Mouse (Mus musculus): ENCODE measurements around the gene Gm28035. TPM values are rescaled to one million over a fixed set of nuclear protein-coding genes. Genes with fewer than 3 reads are reported as not detected.
A peak's percentile ranks its signal among the peaks of the same experiment; 100 is the strongest.

Gene Gm28035
- total RNA-seq, 2 experiments from 2014 or later: 1.3 to 2.7 TPM

GRCm38 (mm10) chr2:30258600-30258999, 18.2 kb downstream of the Gm28035 start:
- intact Hi-C loops (cut with DNase I): loop anchor here (1.0 kb wide), 1 partner anchor 16 kb away; no protein-coding TSS in a partner anchor
- DNase-seq: peak; percentile 78 to 81

DNA sequence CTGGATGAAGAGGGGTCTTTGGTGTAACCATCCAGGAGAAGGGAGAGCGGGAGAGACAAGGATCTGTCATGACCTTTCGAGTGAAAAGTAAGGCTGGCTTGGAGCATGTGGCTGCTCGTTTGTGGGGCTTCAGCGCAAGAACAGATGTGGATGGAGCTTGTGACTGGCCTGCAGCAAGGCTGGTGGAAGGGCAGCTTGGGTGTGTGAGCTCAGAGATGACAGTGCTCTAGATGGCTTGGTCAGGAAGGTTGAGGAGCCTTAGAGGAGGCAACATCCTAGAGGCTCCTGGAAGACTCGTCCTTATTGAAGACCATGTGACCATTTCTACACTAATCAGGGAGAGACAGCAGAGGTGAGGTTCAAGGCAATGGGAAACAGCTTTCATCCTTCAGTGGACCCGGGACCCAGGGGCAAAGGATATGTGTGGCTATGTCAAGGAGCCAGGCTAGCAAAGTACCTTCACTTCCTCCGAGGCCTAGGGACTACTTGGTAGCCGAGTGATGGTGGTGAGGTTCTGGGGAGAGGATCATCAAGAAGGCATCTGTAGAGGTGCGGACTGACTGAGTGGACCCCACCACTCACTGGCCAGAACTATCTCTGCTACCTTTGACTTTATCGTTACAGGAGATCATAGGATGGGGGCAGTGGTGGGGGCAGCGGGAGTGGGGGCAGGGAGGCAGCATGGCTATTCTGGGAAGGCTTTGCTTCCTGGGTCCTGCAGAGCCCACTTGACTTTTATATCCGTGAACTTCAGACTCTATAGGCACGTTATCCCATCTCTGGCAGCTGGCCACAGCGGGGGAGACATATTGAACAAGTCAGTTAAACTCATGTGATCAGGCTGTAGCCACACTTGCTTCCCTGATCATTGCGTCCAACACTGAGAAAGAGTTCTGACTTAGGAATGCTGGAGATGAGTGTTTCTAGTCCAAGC, 19.0 kb downstream of the Gm28035 start:
- intact Hi-C loops (cut with DNase I): no loop called here
- DNase-seq: peak in 1 of 2 experiments; percentile 29

DNA sequence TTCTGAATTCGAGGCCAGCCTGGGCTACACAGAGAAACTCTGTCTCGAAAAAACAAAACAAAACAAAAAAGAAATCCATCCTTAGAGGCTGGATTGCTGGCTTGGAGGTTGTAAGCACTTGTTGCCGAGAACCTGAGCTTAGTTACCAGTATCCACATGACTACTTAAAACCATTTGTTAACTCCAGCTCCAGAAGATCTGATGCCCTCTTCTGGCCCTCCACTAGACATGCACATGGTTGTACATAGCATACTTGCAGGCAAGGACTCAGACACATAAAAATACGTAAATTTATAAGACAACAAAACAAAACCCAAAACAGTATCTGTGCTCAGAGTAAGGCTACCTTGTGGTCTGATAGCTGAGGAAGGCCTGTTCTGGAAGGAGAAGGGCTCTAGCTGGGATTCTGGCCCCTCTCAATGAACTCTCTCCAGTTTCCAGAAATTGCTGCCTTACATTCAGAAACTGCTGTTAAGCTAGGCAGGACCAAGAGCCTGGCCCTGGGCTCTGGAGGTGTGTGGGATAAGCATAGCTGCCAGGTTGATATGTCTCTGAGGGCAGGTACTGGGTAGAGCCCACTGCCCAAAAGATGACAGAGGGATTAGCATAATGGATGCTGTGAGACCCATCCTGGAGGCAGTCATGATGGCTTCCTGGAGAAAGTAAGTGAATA, 20.8 kb downstream of the Gm28035 start:
- intact Hi-C loops (cut with DNase I): no loop called here
- no peak for DNase-seq

- intact Hi-C loops (cut with DNase I): no loop called here
- no peak for DNase-seq
Observed at GRCm38 (mm10) chr2:30261921-30262839, 21.8 kb downstream of the Gm28035 start.

DNA sequence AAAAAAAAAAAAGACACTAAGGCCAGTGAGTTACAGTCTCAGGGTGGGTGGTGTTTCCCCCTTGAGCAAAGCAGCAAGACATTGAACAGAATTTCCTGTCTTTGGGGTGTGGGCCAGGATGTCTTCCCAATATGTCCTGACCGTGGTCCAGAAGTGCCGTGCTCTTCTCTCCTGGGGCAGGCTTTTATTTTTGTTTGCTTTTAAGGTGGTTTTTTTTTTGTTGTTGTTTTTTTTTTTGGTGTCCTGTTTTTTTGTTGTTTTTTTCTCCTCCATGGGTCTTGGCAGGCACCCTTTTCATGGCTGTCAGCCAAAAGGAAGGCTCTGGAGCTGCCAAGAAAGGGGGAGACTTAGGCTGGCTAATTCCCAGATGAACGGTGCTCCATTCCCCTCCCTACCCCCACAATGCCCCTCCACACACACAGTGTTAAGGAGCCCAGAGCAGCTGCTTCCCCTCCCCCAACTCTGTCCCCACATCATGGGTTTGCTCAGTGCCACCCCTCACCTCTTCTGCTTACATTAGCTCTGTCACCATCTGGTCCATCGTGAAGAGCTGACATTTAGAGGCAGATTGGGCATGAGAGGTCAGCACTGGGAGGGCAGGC, 22.6 kb downstream of the Gm28035 start:
- peak; percentile 70 to 75 for DNase-seq
- intact Hi-C loops (cut with DNase I): no loop called here

DNA sequence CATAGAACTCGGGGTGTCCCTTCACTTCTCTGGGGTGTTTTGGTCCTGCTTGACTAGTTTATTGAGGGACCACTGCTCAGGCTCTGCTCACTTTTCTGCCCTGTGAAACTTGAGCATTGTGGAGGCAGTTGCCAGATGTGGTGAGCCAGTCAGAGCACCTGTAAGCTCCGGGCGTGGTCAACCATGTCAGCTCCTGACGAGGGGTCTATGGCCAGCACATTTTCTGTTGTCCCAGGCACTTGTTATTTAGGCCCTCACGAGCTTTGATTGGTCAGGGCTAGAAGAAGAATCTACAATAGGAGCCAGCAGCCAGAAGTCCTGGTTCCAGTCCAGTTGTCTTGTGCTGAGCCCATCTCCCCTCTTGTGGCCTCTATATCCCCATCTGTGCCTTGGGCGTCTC, 23.4 kb downstream of the Gm28035 start:
- intact Hi-C loops (cut with DNase I): no loop called here
- DNase-seq: no peak

DNA sequence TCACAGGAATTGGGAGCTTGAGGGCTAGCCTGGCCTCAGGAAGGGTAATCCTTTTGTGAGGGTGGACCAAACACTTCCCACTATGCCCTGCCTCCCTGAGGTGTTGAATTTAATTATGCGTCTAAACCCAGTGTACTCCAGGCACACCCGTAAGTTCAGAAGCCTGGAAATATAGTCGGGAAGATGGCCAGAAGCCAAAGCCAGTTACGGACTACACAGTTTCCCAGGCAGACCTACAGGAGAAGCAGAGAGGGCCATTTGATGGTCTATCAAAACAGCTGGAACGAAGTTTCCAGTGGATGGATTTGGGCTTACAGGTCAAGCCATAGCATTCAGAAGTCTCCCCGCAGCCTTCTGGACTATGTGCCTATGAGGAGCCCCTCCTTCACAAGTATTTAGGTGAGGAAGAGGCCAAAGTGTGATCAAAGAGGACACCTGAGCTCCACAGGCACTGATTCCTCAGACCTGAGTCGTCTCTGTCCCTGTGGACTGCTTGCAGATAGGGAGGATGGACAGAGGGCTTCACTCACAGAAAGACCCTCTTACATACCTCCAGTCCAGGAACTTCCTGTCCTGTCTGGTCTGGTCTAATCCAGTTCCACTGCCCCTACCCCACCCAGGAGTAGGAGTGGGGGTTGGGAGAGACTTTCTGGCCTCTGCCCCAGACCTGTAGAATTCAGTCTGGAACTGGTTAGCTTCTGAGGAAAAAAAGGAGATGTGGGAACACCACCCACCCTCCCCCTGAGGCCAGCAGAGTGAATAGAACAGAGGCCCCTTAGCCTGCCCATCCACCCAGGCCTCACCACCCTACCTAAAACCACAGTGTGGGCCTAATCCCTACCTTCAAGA, 24.5 kb downstream of the Gm28035 start:
- DNase-seq: no peak
- intact Hi-C loops (cut with DNase I): no loop called here

DNA sequence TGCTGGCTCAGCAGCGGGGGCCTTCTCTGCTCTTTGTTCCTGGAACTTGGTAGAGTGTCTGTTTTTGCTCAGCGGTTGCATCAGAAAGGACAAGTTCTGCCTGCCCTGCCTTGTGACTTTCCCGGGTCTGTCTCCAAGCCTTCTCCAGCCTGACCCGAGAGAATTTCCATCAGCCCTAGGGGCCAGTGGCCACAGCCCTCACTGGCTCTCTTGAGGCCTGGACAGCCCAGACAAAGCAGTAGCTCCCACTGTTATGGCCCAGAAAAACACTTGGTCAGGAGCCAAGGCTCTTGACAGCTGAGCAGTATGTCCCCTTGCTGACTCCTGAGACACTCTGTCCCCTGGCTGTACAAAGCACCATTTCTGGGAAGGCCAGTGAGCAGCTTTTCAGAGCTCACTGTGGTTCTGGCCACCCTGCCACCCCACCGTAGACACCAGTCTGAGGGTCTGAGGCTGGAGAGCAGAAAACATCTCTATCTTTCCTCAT, 25.4 kb downstream of the Gm28035 start, which contains the start of gene Phyhd1:
Gene Phyhd1 (plus strand): TSS at position 437 of the 487 bp plus-strand sequence.
- intact Hi-C loops (cut with DNase I): loop anchor here (1.0 kb wide), 1 partner anchor 28 kb away; no protein-coding TSS in a partner anchor
- peak; percentile 90 to 92 for DNase-seq

GRCm38 (mm10) chr2:30266392-30266941, 26.1 kb downstream of the Gm28035 start:
- intact Hi-C loops (cut with DNase I): loop anchor here (1.0 kb wide), 1 partner anchor 28 kb away; no protein-coding TSS in a partner anchor

GRCm38 (mm10) chr2:30267466-30267865, 27.1 kb downstream of the Gm28035 start:
- no peak for DNase-seq
- intact Hi-C loops (cut with DNase I): no loop called here

More at GRCm38 (mm10) chr2:30266392-30266941, 26.1 kb downstream of the Gm28035 start:
- peak; percentile 89 to 90 for DNase-seq

- intact Hi-C loops (cut with DNase I): no loop called here
- no peak for DNase-seq
Observed at GRCm38 (mm10) chr2:30268371-30268770, 28.0 kb downstream of the Gm28035 start.

DNA sequence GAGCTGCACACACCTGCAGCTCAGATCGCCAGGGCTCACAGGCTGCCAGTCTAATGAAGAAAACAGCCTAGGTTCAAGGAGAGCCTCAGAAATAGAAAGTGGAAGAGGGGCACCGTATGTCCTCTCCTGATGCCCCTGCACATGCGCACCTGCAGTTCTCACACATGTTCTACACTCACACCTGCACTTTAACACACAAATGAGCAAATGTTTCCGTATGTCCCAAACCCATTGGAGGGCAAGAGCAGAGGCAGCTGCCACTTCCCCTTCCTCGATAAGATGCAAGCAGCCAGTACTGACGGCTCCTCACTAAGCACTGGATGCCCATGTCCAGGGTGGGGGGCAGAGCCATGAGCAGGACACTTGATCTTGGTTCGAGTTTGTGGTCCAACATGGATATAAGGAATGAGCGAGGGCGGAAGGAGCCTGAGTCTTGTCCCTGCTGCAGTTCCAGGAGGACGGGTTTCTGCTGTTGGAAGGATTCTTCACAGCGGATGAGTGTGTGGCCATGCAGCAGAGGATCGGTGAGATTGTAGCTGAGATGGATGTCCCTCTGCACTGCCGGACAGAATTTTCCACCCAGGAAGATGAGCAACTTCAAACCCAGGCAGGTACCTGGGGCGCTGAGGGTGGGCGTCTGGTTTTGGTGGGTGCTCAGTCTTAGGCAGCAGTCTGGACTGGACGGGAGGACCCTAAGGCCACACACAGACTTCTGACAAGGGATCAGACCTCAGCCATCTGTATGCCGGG, 29.0 kb downstream of the Gm28035 start:
- intact Hi-C loops (cut with DNase I): no loop called here
- DNase-seq: no peak

DNA sequence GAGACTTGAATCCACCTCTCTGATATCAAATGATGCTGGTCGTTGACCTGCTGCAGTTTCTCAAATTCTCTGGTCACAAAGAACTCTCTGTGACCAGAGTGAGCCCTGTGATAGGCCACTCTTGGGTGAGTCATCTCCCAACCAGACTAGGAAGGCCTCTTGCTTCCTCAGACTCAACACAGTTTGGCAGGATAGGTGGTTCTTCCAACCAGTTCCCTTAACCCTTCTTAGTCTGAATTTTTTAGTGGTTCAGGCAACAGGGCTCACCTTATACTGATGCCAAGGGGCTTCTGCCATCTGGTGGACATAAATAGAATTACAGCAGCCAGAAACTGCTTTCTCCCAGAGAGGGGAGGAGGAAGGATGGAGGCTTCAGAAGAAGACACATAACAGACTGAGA, 29.8 kb downstream of the Gm28035 start:
- intact Hi-C loops (cut with DNase I): loop anchor here (2.0 to 5.0 kb wide), 3 partner anchors 63 to 141 kb away; partner anchors contain the start of gene Spout1
- DNase-seq: peak; percentile 87 to 88

GRCm38 (mm10) chr2:30280743-30281142, 40.4 kb downstream of the Gm28035 start, which contains the start of gene Gm28038:
Gm28038 (plus strand) TSS chr2:30281043.
- intact Hi-C loops (cut with DNase I): no loop called here

DNA sequence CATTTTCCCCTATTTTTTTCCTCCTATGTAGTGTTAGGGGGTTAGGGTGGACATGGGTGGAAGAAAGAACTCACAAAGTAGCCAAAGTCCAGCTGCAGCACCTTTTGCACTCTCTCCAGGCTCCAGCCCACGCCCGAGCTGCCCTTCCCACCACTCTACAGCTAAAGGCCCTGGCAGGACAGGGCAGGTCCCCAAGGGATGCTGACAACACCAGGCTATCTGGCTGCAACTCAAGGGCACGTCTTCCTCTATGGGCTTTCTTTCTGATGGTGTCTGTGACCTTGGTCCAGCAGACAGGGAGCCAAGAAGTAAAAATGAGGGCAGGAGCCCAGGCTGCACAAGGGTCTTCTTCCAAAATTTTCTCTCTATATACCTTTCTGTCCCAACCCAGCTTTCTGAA, 41.3 kb downstream of the Gm28035 start:
- DNase-seq: no peak
- intact Hi-C loops (cut with DNase I): no loop called here

More at GRCm38 (mm10) chr2:30280743-30281142, 40.4 kb downstream of the Gm28035 start, which contains the start of gene Gm28038:
- DNase-seq: no peak

GRCm38 (mm10) chr2:30283193-30283592, 42.8 kb downstream of the Gm28035 start:
- intact Hi-C loops (cut with DNase I): no loop called here
- no peak for DNase-seq

DNA sequence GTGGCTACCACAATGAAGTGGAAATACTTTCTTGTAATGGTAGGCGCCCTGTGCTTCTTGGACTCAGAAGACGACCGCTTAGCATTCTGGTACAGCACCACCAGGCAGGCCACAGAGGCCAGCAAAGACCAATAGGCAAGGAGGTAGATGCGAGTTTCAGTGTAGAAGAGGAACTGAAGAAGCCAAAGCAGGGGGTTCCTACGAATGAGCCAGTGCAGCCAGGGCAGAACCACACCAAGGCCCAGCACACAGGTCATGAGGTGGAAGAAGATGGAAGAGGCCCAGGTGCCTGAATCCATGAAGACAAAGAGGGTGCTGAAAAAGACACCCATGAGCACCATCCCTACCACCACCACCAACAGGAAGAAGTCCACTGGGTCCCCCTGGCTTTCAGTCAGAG, 44.6 kb downstream of the Gm28035 start:
- intact Hi-C loops (cut with DNase I): loop anchor here (5.0 kb wide), 1 partner anchor 158 kb away; no protein-coding TSS in a partner anchor
- no peak for DNase-seq

Measured in heart, postnatal 10 days (tissue).